Mouse (Mus musculus) right cerebral cortex, adult 2 months (tissue): Measurements from ENCODE around the gene Itgb4.
"Not testable (repeated sequence)": the region's sequence is repeated elsewhere in the genome, so short reads cannot be mapped to it uniquely, and the experiment has no call there.

ENCODE experiments used
- DNase-seq, 2 experiments: peaks; one replicate each; pipeline ENCODE4 v3.0.0; 2021 to 2022; ENCODE audit warnings: low spot score in 2 of 2

The Itgb4 gene

DNA sequence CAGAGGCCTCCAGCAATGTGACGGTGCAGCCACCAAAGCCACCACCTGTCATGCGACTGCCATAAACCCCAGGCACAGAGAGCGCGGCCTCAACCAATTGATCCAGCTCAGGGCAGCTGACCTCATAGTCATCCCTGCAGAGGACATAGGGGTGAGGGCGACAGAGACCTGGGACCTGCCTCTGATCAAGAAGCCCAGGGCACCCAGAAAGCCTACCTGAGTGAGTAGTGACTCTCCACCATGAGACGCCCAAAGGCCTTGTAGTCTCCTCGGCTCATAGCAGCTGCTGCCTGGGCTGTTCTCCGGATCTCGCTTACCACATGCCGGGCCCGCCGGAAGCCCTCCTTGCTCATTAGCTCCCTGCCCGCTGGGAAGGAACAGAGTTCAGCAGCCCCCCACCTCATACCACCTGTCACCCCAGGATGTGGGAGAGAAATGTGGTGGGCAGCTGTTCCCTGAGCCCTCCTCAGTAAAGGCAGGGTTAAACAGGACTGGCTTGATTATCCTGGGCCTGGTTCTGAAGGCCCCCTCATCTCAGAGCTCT is 34.4 kb downstream of the Itgb4 start:
- DNase-seq, result no peak

DNA sequence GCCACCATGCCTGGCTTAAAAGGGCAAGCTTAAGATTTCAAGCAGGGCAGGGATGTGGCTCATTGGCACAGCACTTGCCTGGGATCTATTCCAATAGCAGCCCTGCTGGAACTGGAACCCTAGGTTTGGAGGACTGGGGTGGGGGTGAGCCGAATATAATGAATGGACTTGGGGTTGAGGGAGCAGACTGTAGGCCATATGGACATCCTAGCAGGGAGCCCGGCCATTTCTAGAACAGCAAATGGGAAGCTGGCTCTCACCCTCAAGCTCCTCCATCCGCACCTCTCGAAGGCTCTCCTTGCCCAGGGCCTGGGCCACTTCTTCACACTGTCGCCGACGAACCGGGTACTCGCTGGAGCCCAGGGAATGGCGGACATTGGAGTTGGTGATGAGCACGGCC is 35.2 kb downstream of the Itgb4 start:
- no peak for DNase-seq

DNA sequence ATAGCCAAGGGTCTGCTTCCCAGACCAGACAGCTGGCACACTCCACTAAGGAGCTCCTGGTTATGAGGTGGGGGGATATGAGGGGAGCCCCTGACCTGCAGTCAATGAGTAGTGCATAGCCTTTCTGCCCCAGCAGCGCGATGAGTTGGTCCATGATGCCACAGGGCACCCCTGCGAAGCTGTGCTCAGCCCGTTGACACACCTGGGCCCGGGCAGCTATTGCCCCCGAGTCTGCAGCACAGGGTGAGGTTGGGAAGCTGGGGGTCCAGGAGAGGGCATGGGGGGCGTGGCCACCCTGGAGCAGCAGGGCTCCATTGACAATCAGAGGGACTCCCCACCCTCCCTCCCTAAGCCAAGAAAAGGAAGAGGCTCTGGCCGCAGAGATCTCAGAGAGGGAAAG is 35.6 kb downstream of the Itgb4 start:
- no peak for DNase-seq

DNA sequence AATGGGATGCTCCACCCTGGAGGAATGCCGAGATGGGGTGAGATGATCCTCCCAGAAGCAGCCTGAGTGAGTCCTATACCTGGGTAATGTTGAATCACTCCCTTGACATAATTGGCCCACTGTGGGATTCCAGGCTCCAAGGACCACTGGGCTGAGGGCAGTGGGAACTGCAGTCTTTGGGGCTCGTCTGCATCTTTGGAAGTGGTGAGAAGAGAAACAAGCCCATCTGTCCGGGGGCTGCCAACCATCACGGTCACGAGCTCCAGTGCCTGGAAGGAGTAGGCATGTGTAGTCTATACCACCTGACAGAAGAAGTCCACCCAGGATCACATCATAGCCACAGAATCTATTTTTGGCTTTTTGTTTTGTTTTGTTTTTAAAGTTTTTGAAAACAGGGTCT is 36.4 kb downstream of the Itgb4 start:
- no peak for DNase-seq

DNA sequence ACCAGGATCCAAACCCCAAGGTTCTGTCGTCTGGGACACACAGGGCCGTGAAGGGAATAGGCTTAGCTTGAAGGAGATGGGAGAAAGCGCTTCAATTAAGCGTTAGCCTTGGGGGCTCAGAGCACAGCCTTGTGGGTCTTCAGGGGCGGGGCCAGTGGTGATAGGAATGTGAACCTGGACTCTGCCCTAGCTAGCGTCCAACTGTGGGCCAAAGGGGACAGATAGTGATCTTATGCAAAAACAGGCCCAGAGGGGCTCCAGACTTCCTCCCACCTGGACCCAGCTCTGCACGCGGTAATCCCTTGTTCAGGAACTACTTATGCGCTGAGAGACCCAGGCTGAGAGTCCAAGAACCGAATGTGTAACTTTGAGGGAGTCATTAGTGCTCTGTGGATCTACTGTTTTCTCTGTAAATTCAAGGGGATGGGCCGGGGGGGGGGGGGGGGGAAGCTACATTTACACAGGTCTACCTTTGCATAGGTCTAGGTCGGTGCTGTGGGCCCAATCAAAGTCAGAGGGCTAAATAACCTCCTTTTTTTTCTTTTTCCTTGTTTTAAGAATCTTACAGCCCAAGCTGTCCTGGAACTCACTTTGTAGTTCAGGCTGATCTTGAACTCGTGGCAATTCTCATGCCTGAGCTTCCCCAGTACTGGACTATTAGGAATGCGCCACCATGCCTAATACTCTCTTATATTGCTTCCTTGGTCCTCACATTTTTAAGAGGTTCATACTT is 37.2 kb downstream of the Itgb4 start:
- no peak for DNase-seq

DNA sequence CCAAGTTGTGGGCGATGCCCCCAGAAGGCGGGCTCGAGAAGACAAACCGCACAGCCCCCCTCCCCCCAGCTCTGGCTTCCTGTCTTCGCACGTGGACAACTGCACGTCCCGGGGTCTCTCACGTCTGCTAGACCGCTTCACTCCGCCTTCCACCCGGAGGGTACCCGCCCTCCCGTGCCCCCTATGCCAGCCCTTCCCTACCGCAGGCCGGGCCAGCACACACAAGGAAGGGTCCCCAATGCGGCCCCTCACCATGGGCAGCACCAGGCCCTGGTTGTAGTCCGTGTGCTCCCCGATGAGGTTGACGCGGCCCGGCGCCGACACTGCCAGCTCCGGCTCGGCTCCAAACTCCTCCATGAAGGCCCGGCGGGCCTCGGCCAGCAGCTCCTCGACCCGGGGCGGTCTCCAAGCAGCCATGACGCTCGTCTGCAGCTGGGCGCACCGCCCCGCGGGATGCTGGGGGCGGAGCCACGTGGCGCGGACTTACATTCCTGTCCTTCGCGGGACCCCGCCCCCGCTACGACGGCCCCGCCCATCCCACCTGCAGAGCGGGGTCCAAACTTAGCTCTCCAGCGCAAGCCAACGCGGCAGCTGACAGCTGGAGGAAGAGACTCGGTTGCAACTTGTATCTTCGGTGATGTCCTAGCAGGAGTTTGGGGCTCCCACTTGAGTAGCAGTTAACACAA is 37.9 kb downstream of the Itgb4 start, which contains the start of gene Galk1:
Gene Galk1, minus strand, starts transcription at position 458 of the 686 bp plus-strand sequence.
- DNase-seq, result peak; percentile 77 to 85

DNA sequence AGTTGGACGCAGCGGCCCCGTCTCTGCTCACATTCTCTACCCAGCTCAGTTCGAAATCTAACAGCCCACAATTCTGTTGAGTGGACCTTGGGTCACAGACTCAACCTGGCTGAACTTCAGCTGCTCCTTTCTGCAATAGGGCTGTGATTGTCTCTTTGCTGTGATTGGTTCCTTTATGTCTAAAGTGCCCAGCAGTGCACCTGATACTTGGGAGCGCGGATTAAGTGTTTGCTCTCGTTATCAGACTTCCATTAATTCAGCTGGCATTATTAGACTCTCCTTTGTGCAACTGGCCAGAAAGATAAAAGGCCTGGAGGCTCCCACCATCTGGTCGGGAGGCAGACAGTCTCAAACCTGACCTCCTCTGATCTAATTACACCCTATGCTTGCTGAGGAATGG is 40.3 kb downstream of the Itgb4 start:
- no peak for DNase-seq

DNA sequence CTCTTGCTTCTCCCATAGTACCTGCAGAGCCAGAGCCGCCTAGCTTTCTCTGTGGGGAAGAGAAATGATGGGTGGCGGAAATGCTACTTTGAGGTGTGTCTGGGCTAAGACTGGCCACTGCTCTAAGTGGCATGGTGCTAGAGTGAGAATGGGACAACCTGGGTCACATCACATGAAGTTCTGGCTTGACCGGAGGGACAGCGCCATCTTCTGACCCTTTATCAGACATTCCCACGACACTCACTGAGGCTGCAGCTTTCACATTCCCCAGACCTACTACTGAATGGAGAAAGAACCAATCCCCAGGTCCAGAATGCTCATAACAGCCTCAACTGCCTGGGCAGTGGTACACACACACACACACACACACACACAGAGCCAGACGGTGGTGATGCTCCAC is 43.6 kb downstream of the Itgb4 start:
- DNase-seq, result peak in 1 of 2 experiments; percentile 24

DNA sequence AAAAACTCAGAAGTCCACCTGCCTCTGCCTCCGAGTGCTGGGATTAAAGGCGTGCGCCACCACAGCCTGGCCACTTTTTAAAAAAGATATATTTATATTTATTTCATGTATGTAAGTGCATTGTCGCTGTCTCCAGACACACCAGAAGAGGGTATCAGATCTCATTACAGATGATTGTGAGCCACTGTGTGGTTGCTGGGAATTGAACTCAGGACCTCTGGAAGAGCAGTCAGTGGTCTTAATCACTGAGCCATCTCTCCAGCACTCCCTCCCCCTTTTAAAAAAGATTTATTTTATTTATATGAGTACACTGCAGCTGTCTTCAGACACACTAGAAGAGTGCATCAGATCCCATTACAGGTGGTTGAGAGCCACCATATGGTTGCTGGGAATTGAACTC is 44.4 kb downstream of the Itgb4 start:
- DNase-seq, result not testable (repeated sequence)

DNA sequence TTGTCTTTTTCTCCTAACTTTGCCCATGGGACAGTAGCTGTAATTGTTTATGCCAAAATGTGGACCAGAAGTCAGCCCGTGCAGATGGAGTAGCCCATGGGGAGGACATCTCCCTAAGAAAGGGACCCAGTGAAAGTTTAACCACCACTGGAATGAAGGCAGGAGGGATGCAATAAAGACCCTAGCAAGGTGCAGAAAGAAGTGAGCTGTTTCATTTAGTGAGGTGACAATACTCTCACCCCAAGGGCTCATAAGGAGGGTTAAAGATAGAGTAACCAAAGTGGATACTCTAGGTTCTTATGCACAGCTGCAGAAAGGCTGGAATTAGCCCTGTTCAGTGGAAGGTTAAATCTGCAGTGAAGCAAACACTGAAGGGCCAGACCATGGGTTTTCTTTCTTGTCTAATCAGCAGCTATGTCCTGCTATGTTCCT is 44.9 kb downstream of the Itgb4 start:
- no peak for DNase-seq

DNA sequence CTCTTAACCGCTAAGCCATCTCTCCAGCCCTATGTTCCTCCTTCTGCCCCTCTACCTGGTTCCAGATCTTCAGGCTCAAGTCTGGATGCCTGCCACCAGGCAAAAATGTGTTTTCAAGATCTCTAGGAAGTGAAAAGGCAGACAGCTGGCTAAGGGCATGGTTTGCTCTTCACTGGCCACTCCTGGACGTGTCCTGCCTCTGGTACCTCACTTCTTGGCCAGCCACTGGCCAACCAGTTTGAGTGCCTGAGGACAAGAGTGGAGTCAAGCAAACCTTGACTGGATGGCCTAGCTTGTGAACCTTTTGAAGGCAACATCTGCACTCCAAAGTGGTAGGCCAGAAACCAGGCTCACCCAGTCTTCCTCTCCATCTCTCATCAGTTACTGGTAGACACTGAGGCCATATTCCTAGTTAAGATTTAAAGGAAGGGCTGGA is 45.5 kb downstream of the Itgb4 start:
- no peak for DNase-seq

DNA sequence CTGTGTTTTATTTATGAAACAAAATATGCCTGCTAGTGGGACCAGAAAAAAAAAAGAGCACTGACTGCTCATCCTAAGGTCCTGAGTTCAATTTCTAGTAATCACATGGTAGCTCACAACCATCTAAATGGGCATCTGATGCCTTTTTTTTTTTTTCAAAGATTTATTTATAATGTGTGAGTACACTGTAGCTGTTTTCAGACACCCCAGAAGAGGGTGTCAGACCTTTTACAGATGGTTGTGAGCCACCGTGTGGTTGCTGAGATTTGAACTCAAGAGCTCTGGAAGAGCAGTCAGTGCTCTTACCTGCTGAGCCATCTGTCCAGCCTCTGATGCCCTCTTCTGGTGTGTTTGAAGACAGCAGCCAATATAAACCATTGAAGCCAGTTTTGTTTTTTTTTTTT is 46.0 kb downstream of the Itgb4 start:
- no peak for DNase-seq

DNA sequence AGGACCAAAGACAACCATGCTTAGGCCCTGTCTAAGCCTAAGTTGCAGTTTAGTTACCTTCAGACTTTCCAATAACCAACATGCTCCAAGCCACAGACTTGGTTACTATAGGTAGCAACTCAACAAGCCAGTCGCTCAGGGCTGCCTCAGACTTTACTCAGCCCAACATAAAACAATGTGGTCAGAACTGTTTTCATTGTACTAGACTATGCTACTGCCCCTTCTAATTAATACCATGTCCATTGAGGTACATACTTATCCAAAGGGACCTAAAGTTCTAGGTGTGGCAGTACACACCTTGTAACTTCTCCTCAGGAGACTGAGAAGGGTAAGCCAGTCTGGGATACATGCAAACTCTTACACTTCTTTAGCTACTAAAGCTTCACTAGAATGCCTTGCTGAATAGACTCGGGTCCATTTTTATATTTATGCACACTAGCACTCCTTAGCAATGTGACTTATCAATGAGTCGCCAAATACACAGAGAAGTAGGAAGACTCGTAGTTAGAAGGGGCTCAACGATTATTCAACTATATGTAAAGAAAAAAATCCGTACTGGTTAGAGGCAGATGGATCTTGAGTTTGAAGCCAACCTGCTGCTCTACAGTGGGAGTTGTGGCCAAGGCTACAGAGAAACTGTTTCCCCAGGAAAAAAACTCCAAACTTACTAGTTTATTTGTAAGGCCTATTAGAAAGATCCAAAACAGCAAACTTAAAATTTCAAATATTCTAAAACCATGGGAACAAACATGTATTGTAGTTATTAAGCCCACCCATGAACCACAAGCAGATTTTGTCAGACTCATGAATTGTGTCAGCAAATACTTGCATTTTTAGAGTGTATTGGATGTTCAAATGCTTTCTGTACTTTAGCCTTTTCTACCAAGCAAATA is 47.1 kb downstream of the Itgb4 start:
- DNase-seq, result no peak

DNA sequence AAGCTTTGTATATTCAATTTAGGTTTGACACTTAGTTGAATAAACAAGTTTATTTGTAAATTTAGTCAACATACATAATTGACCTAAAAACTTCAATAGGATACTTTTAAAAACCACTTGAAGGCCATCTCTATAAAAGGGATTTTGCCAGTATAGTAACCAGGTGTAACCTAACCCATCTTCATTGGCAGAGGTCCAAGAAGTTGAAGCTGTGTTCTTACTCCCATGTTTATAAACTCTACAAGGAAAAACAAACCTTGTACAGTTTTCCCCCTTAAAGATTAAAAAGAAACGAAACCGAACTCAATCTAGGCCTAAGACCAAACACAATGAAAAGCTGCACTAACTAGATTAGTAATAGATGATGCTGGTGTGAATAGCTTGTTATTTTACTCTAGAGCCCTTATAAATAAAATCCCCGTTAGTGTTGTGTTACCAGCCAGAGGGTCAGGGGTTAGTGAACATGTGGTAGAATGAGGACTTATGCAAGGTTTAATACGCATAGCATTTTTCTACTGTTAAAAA is 47.8 kb downstream of the Itgb4 start:
- no peak for DNase-seq

DNA sequence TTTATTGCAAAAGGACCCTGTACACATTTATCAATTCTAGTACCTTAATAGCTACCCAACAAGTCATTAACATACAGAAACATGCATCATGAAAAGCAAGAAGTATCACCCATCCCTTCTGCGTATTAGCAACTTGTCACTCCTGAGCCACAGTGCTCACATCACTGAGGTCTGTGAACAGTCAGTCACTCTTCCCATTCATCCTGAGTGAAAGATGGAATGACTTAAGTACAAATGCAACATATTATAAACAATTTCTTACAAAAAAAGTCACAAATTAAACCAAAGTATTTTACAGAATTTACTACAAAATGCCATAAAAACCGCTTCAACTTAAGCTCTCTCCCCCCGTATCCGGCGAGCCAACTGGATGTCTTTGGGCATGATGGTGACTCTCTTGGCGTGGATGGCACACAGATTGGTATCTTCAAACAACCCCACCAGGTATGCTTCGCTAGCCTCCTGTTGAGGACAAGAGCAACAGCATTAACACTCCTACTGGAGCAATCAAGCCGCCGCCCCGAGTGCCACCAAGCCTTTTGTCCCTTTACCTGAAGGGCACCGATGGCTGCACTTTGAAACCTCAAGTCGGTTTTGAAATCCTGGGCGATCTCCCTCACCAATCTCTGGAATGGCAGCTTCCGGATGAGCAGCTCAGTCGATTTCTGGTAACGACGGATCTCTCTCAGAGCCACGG is 48.7 kb downstream of the Itgb4 start:
- DNase-seq, result not testable (repeated sequence)

DNA sequence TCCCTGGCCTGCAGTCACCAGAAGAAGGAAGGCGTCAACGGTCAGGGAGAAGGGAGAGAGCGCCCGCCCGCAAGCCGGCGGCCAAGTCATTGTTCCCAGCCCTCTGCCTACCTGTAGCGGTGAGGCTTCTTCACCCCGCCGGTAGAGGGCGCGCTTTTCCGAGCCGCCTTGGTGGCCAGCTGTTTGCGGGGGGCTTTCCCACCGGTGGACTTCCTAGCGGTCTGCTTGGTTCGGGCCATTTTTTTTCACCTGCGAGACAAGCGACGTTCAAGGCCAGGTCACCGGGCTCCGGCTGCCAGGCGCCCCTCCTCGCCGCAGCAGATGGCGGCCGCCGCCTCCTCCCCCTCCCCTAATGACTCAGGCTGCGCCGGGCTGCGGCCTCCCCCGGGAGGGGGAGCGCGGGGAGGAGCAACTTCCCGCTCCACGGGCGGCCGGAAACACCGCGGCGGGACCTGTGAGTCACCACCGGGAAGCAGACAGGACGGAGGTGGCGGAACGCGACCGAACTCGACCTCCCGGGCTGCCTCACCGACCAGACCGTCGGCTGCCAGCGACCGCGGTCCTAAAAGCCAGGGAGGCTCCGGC is 49.4 kb downstream of the Itgb4 start:
- DNase-seq, result peak; percentile 78 to 79

DNA sequence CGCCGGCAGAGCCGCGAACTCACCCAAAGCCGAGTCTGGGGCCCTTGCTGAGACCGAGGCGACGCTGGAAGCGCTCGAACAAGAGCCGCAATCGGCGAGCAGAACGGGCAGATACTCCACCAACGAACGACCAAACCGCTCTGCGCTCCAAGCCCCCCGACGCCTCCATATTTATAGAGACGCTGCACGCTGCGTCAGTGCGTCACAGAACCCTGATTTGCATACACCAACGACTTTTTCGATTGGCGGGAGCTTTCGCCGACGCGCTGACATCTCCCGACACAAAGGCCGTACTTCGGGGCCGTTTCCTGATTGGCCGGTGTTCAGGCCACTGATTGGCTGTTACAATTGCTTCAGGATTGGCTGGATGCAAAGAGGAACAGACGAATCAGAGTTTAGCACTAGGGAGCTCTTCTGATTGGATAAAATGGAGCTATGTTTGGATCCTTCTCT is 49.9 kb downstream of the Itgb4 start:
- DNase-seq, result peak; percentile 94 to 97

DNA sequence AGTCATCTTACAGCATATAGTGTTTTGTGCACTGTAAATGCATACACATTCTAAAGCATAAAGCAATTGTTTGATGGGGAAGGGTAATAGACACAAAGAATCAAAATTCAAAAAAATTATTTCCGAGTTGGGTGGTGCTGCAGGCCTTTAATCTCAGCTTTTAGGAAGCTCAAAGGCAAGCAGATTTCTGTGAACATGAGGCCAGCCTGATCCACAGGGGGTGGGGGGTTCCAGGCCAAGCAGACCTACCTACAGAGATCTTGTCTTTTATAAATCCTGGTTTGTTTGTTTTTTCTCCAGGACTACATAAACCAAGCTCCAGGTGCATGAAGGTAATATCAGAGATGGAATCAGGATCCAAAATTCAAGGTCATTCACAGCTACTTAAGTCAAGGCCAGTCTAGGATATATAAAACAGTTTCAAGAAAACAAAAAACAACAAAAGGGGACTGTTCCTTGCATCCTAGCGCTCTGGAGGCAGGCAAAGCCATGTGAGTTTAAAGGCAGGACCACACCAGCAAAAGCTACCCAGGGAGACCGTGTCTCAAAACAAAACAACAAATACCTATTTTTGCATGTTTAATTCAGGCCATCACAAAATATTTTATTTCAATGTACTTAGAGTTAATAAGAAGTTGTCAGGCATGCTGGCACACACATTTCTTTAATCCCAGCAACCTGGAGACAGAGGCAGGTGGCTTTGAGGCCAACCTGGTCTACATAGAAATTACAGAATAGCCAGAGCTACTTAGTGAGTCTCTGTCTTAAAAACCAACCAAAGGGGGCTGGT is 50.7 kb downstream of the Itgb4 start:
- DNase-seq, result no peak

DNA sequence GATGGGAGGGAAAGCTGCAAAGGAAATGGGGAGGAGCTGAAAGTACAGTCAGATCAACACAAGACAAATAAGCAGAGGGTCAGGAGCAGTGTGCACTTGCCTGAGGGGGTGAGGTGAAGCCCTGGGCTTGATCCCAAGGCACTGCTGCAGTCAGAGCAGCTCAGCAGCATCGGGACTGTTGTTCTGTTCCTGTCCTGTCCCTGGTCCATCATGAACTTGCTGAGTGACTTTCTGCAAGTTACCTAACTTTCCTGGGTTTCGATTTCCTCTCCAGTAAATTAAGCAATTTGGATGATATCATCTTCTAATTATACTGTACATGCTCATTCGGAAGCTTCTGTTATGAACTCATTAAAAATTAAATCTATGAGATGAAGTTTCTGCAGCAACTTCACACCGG is 53.2 kb downstream of the Itgb4 start, which contains the start of gene H3f3b:
Gene H3f3b, minus strand, starts transcription at position 207 of the 400 bp plus-strand sequence.
- no peak for DNase-seq
